Mouse (Mus musculus) forebrain, embryonic 16.5 days (tissue): ENCODE measurements around the gene Serp1. TPM values are rescaled to one million over a fixed set of nuclear protein-coding genes. Genes with fewer than 3 reads are reported as not detected.

Experiments
- ATAC-seq: fragments of 200-750 bp; cut with Nextera tagmentation; 2 replicates; pipeline ENCODE4 v1.8.0; 2017; ENCODE audit warnings: mild to moderate bottlenecking, moderate library complexity
- H3K27ac ChIP-seq: fragments of 300-500 bp; sonication (generic); 2 replicates; pipeline ENCODE4 v1.5.1; 2014; ENCODE audit warnings: low read length, control low read depth
- H3K27me3 ChIP-seq: fragments of 300-500 bp; sonication (generic); replicated peaks from 2 replicates; pipeline ENCODE4 v1.6.1; 2014; ENCODE audit warnings: low read length; ENCODE audit not compliant: control insufficient read depth, insufficient read depth
- H3K36me3 ChIP-seq: fragments of 300-500 bp; sonication (generic); 2 replicates; pipeline ENCODE4 v1.6.1; 2014; ENCODE audit not compliant: control insufficient read depth, insufficient read depth
- H3K4me1 ChIP-seq: fragments of 300-500 bp; sonication (generic); replicated peaks from 2 replicates; pipeline ENCODE4 v1.6.1; 2014; ENCODE audit warnings: low read length; ENCODE audit not compliant: control insufficient read depth, insufficient read depth
- H3K4me2 ChIP-seq: fragments of 300-500 bp; sonication (generic); 2 replicates; pipeline ENCODE4 v1.6.1; 2014; ENCODE audit warnings: mild to moderate bottlenecking, low read length, control low read depth
- H3K4me3 ChIP-seq: fragments of 300-500 bp; sonication (generic); replicated peaks from 2 replicates; pipeline ENCODE4 v1.5.1; 2014; ENCODE audit warnings: mild to moderate bottlenecking, low read length, control low read depth
- H3K9ac ChIP-seq: fragments of 300-500 bp; sonication (generic); replicated peaks from 2 replicates; pipeline ENCODE4 v1.6.1; 2014; ENCODE audit warnings: low read depth, low read length, control low read depth
- H3K9me3 ChIP-seq: fragments of 300-500 bp; sonication (generic); 2 replicates; pipeline ENCODE4 v1.6.1; 2016; ENCODE audit warnings: low read length; ENCODE audit not compliant: control insufficient read depth
- WGBS: fragments of 180-500 bp; shearing (Covaris S2); extraction: QIAGEN DNeasy Blood & Tissue Kit; methylation state at CpG from one replicate; pipeline ENCODE4 v1.1.7; 2014; 5-methylcytosine and 5-hydroxymethylcytosine counted together
- polyA plus RNA-seq: library from polyadenylated mRNA; unstranded; fragments of >200 nt; fragmentation: Nextera tagmentation; extraction: Ambion mirVana; gene quantifications from 2 replicates; pipeline ENCODE4 v1.2.1, GENCODE M21; 2015

Gene Serp1
- 77.2 and 102 TPM in 2 replicates for polyA plus RNA-seq

DNA sequence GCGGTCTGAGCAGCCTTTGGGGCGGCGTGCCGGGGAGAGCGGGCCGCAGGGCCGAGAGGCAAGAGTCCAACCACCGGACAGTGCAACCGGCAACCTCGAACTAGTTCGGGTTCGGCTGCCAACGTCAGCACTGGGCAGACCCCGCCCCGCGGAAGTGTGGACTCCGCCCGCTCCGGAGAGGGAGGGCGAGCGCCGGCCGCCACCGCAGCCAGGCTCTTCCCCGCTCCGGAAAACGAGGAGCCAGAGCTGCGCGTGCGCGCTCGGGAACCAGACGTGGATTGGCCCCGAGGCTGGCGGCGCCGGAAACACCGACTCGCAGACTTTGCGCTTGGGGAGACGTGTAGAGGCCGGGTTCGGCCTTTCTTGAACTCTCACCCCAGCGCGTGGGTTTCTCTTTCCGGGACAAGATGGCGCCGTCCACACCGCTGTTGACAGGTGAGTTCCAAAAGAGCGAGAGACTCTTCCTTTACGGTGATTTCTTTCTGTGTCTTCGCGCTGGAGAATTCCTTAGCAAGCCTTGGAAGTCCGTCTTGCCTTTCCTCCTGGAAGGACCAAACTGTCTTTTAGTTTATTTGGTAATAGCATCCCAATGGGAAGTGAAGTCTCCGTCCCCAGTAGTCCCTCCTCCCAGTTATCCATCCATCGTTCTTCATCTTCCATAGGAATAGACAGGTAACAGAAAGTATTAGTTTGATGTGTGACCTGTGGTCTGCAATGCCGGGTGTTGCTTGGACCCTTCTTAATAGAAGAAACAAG lies at the start of gene Serp1, which contains the start of gene Eif2a:
TSS of gene Serp1 (minus strand) at position 241 of the 756 bp plus-strand sequence.
TSS of gene Eif2a (plus strand) at position 170 of the 756 bp plus-strand sequence.
- peak within 1 kb of the TSS; percentile 85 for H3K9ac ChIP-seq
- H3K4me3 ChIP-seq: peak within 1 kb of the TSS; percentile 83
- peak within 1 kb of the TSS; percentile 92 for H3K4me2 ChIP-seq
- H3K4me1 ChIP-seq: peaks cover 13% of the 10 kb centered on the region
- peak within 1 kb of the TSS; percentile 87 for H3K27ac ChIP-seq
- H3K27me3 ChIP-seq: no peaks in the 10 kb centered on the region
- ATAC-seq: peak; percentile 99
- peaks cover 16% of the 10 kb centered on the region for H3K36me3 ChIP-seq
- H3K9me3 ChIP-seq: no peaks in the 10 kb centered on the region
- under 1% methylated on average over 56 of the region's 57 CpGs for WGBS

DNA sequence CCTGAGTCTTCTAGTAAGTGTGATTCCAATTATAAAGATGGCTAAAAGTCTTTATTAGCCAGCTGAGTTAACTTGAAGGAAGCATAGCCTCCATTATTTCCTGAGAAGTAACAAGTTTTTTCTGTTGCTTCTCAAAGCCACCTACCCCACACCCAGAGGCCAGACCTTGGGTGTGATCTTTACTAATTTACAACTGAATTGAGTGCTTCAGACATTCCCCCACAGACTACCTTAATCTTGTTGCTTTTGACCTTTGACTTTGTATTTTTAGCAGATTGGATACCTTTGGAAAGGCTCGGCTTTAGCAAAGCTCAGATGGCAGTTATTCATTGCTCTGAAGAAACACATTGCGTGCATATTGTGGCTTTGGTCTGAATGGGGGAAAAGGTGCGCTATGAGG lies 45.1 kb upstream of the Serp1 start:
- 0 out of 2 replicates have a peak, but pooled peaks cover under 1% of the 10 kb centered on the region for H3K4me1 ChIP-seq
- H3K4me3 ChIP-seq: no peak overlapping the region
- WGBS: 95% methylated on average over 3 of the region's 3 CpGs
- no peak overlapping the region for H3K4me2 ChIP-seq
- no peaks in the 10 kb centered on the region for H3K27me3 ChIP-seq
- H3K36me3 ChIP-seq: no peaks in the 10 kb centered on the region
- no peak overlapping the region for H3K27ac ChIP-seq
- no peak overlapping the region for H3K9ac ChIP-seq
- no peaks in the 10 kb centered on the region for H3K9me3 ChIP-seq
- no peak for ATAC-seq

DNA sequence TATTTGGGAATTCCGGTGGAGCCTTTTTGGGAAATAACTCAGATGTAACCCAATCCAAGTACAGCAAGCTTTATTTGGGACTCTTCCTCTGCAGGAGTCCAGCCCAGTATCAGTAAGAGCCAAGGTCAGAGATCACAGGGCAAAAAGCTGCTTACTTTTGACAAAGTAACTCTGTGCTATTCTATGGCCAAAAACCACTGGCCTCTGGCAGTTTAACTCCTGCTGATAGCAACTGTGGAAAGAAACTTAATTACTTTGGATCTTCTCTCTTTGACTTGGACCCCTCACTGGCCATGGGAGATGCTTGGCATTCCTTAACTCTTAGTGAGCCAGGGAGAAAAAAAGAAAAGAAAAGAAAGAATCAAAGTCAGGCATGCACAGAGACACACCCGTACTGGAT lies 35.7 kb upstream of the Serp1 start:
- no peaks in the 10 kb centered on the region for H3K4me1 ChIP-seq
- no peak overlapping the region for H3K4me2 ChIP-seq
- H3K27ac ChIP-seq: no peak overlapping the region
- H3K9me3 ChIP-seq: no peaks in the 10 kb centered on the region
- H3K36me3 ChIP-seq: peaks cover 6% of the 10 kb centered on the region
- WGBS: 25% methylated on average over 2 of the region's 2 CpGs
- no peak overlapping the region for H3K9ac ChIP-seq
- H3K4me3 ChIP-seq: no peak overlapping the region
- no peaks in the 10 kb centered on the region for H3K27me3 ChIP-seq
- no peak for ATAC-seq

DNA sequence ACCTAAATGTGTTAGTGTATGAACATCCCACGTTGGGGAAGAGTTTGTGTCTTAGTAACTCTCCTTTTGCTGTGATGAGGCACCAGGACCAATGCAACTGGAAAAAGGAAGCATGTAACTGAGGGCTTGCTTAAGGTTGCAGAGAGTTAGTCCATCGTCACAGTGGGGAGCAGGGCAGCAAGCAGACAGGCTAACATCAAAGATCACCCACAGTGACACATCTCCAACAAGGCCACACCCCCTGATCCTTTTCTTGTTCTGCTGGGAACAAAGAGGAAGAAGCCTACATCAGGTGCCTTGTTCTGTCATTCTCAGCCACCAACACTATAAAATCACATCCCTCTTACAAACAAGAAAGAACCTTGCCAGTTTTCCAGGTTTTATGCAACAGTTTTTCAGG lies 34.2 kb upstream of the Serp1 start:
- Histone ChIP-seq H3K27ac (no peak overlapping the region), H3K9me3 (no peaks in the 10 kb centered on the region), H3K36me3 (peaks cover 13% of the 10 kb centered on the region), H3K27me3 (no peaks in the 10 kb centered on the region), H3K9ac (no peak overlapping the region), H3K4me1 (no peaks in the 10 kb centered on the region), H3K4me3 (no peak overlapping the region), H3K4me2 (no peak overlapping the region)
- ATAC-seq: no peak
- 33% methylated on average over 2 of the region's 2 CpGs for WGBS

DNA sequence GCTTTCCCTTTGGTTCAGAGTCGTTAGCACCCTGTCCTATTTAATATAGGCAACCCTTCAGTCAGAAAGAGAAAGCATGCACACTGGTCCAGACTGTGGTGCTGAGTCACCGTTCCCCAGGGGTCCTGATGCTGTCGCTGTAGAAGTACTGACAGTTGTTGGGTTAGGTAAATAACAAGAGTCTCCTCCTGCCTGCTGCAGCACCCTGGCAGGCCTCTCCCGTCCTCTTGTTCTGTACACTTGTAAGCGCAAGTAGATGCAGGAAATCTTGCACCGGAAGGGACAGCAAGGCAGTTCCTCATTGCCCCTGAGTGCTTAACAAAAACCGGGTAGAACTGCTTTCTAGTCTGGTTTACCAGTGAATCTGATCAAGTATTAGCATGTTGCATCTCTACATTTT lies 31.0 kb upstream of the Serp1 start:
- no peak for ATAC-seq
- H3K4me1 ChIP-seq: no peaks in the 10 kb centered on the region
- H3K27ac ChIP-seq: no peak overlapping the region
- H3K4me2 ChIP-seq: no peak overlapping the region
- H3K36me3 ChIP-seq: peaks cover 30% of the 10 kb centered on the region
- H3K4me3 ChIP-seq: no peak overlapping the region
- WGBS: 84% methylated on average over 7 of the region's 7 CpGs
- H3K27me3 ChIP-seq: no peaks in the 10 kb centered on the region
- H3K9ac ChIP-seq: no peak overlapping the region
- H3K9me3 ChIP-seq: no peaks in the 10 kb centered on the region

DNA sequence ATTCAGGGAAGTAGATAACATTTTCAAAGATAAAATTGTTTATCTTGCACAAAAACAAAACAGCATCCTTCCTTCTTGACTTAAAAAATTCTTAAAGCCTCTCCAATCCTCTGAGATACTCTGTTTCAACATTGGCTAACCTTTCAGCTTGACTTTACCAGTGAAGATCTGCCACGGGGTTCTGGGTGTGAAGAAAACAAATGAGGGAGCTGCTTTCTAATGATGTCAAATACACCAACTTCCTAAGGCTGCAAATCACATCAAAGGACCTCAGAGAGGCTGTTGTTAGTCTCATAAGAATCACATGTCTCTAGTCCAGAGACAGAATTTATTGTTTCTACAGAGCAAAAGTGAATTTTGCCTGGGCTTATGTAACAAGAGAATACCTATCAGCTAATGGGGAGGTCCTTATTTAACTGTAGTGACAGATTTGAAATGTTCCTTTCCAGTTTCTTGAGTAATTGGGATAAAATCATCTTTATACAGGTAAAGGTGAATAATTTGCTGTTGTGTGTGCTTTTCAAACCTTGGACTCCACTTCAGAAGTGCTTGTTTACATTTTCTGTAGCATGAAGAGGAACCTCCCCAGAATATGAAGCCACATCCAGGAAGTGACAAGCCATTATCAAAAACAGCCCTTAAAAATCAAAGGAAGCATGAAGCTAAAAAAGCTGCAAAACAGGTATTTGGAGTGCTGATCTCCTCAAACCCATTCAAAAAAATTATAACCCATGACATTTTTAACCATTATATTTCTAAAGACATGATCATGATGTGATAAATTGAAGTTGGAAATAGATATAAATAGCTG lies 26.5 kb upstream of the Serp1 start:
- WGBS: 85% methylated on average over 1 of the region's 1 CpGs
- ATAC-seq: no peak
- no peaks in the 10 kb centered on the region for H3K27me3 ChIP-seq
- no peak overlapping the region for H3K27ac ChIP-seq
- H3K4me2 ChIP-seq: no peak overlapping the region
- no peaks in the 10 kb centered on the region for H3K4me1 ChIP-seq
- H3K4me3 ChIP-seq: no peak overlapping the region
- H3K36me3 ChIP-seq: peaks cover 43% of the 10 kb centered on the region
- H3K9me3 ChIP-seq: no peaks in the 10 kb centered on the region
- H3K9ac ChIP-seq: no peak overlapping the region

DNA sequence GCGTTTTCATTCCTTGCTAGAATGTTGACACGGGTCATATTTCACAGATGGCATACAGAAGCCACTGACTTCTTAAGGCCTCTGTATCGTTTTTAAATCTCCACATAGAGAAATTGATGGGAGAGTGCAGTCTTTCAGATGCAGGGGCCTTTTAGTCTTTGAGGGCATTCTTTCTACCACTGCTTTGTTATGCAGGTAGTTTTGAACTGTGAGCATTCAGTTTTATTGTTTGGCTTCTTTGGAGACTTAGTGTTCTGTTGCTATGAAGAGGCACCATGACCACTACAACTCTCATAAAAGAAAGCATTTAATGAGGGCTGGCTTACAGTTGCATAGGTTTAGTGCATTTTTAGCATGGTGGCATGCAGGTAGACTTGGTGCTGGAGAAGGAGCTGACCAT lies 10.9 kb upstream of the Serp1 start:
- Histone ChIP-seq H3K27me3 (no peaks in the 10 kb centered on the region), H3K36me3 (peaks cover 26% of the 10 kb centered on the region), H3K4me1 (no peaks in the 10 kb centered on the region), H3K9me3 (no peaks in the 10 kb centered on the region), H3K4me2 (no peak overlapping the region), H3K4me3 (no peak overlapping the region), H3K27ac (no peak overlapping the region), H3K9ac (no peak overlapping the region)
- WGBS: 92% methylated on average over 3 of the region's 3 CpGs
- no peak for ATAC-seq

DNA sequence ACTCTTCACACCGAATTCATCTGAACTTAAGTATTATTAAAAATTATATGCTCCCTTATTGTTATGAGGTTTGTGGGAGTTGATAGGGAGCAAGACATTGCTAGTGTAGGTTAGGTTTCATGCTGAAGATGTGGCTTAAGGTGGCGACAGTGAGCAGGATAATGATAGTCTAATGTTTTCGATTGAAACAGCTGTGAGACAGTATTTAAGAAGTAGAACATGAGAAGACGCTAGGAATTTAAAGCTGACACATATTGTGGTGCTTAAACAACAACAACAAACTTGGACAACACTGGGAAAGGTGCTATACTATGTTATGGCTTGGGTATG lies 681 bp upstream of the Serp1 start:
- no peak overlapping the region for H3K27ac ChIP-seq
- peak overlapping the region; percentile 63 for H3K4me2 ChIP-seq
- no peak for ATAC-seq
- H3K9ac ChIP-seq: peak overlapping the region; percentile 85
- WGBS: 5% methylated on average over 4 of the region's 4 CpGs
- H3K4me3 ChIP-seq: peak overlapping the region; percentile 83
- H3K27me3 ChIP-seq: no peaks in the 10 kb centered on the region
- no peaks in the 10 kb centered on the region for H3K9me3 ChIP-seq
- H3K36me3 ChIP-seq: peaks cover 16% of the 10 kb centered on the region
- peaks cover 13% of the 10 kb centered on the region for H3K4me1 ChIP-seq

DNA sequence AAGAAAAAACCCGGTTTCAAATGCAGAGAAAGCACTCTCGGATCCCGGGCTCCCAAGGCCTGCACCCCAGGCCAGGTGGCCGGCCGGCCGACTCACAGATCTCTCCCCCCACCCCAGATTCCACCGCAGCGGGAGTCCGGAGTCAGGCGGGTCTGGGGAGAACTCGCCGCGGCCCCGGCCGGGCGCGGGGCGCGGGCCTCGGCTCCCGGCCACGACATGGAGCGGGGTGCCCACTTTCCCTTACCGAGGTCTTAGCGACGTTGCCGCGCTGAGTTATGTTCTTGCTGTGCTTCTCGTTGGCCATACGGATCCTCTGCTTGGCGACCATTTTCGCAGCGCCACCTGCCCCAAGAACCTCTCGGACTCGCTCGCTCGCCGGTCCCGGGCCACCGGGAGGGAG lies 526 bp downstream of the Serp1 start:
- WGBS: 0% methylated on average over 40 of the region's 40 CpGs
- Histone ChIP-seq H3K27me3 (no peaks in the 10 kb centered on the region), H3K4me1 (peaks cover 13% of the 10 kb centered on the region), H3K9ac (peak overlapping the region; percentile 85), H3K27ac (peak overlapping the region; percentile 87), H3K4me3 (peak overlapping the region; percentile 83), H3K36me3 (peaks cover 16% of the 10 kb centered on the region), H3K4me2 (peak overlapping the region; percentile 92), H3K9me3 (no peaks in the 10 kb centered on the region)
- ATAC-seq: no peak; the same call in 1 of the 2 replicates
